Mouse (Mus musculus) bone marrow, adult 2 months (tissue): ENCODE measurements around the gene Mthfd1.

Experiments used
- CTCF ChIP-seq: fragments of 200-500 bp; IDR thresholded peaks from 2 replicates; pipeline ENCODE4 v1.5.1; 2011; ENCODE audit warnings: low read length, control low read depth; ENCODE audit not compliant: control insufficient read depth, insufficient read depth
- POLR2A ChIP-seq: fragments of 200-500 bp; IDR thresholded peaks from 2 replicates; pipeline ENCODE4 v1.6.1; 2011; ENCODE audit warnings: low read depth, mild to moderate bottlenecking, control low read depth, low read length, borderline replicate concordance; ENCODE audit not compliant: control insufficient read depth

GRCm38 (mm10) chr12:76272610-76273524 lies 17.8 kb downstream of the Mthfd1 start:
- TF ChIP-seq POLR2A = no peak
- no peak for TF ChIP-seq CTCF
